Mouse (Mus musculus) olfactory bulb, adult 2 months (tissue): ENCODE data around the gene Ccer1. TPM values are rescaled to one million over a fixed set of nuclear protein-coding genes. Genes with fewer than 3 reads are reported as not detected.

Experiments
- H3K27ac ChIP-seq: fragments of 200-500 bp; 2 replicates; pipeline ENCODE4 v1.5.1; 2012; ENCODE audit warnings: low read depth, low read length; ENCODE audit not compliant: insufficient read depth
- H3K4me1 ChIP-seq: fragments of 200-500 bp; 2 replicates; pipeline ENCODE4 v1.6.1; 2012; ENCODE audit warnings: low read length; ENCODE audit not compliant: control insufficient read depth, insufficient read depth
- H3K4me3 ChIP-seq: fragments of 200-500 bp; 2 replicates; pipeline ENCODE4 v1.5.1; 2012; ENCODE audit warnings: mild to moderate bottlenecking, low read depth, low read length, moderate library complexity; ENCODE audit not compliant: insufficient read depth
- CTCF ChIP-seq: fragments of 200-500 bp; IDR thresholded peaks from 2 replicates; pipeline ENCODE4 v1.5.1; 2012; ENCODE audit warnings: low read depth, mild to moderate bottlenecking, low read length, moderate library complexity; ENCODE audit not compliant: insufficient read depth
- POLR2A ChIP-seq: fragments of 200-500 bp; IDR thresholded peaks from 2 replicates; pipeline ENCODE4 v1.6.1; 2012; ENCODE audit warnings: mild to moderate bottlenecking, low read depth, low read length, moderate library complexity; ENCODE audit not compliant: insufficient read depth
- WGBS: fragments of 180-500 bp; shearing (Covaris S2); methylation state at CpG from one replicate; pipeline ENCODE4 v1.1.7; 2018; 5-methylcytosine and 5-hydroxymethylcytosine counted together
- polyA plus RNA-seq: library from polyadenylated mRNA; stranded (reverse); fragments of >200 nt; gene quantifications from 2 replicates; pipeline ENCODE4 v1.2.4, GENCODE M21; 2012; ENCODE audit warnings: low replicate concordance; ENCODE audit not compliant: missing spikeins, insufficient read depth, insufficient read length

Gene Ccer1
- polyA plus RNA-seq, 1 experiment: not detected

GRCm38 (mm10) chr10:97693398-97694135, 708 bp downstream of the Ccer1 start:
- Histone ChIP-seq H3K27ac (no peak overlapping the region), H3K4me3 (no peak overlapping the region), H3K4me1 (no peaks in the 10 kb centered on the region)
- TF ChIP-seq CTCF (no peak), POLR2A (no peak)
- 96% methylated on average over 37 of the region's 37 CpGs for WGBS

- TF ChIP-seq POLR2A: no peak
- no peak for TF ChIP-seq CTCF
- no peak overlapping the region for H3K4me3 ChIP-seq
These were observed 9.5 kb downstream of the Ccer1 start for GRCm38 (mm10) chr10:97702321-97702720.

GRCm38 (mm10) chr10:97704562-97704961, 11.7 kb downstream of the Ccer1 start:
- Histone ChIP-seq H3K4me3 (no peak overlapping the region), H3K4me1 (no peaks in the 10 kb centered on the region), H3K27ac (no peak overlapping the region)
- WGBS: 47% methylated on average over 1 of the region's 1 CpGs
- TF ChIP-seq CTCF (no peak), POLR2A (no peak)

More at GRCm38 (mm10) chr10:97702321-97702720, 9.5 kb downstream of the Ccer1 start:
- Histone ChIP-seq H3K27ac (no peak overlapping the region), H3K4me1 (no peaks in the 10 kb centered on the region)

- TF ChIP-seq CTCF (no peak), POLR2A (no peak)
- H3K27ac ChIP-seq: no peak overlapping the region
- no peaks in the 10 kb centered on the region for H3K4me1 ChIP-seq
- no peak overlapping the region for H3K4me3 ChIP-seq
- WGBS: 3% methylated on average over 5 of the region's 5 CpGs
These were observed 19.8 kb downstream of the Ccer1 start for GRCm38 (mm10) chr10:97712687-97713086.

GRCm38 (mm10) chr10:97714584-97714983, 21.7 kb downstream of the Ccer1 start:
- no peak overlapping the region for H3K27ac ChIP-seq
- no peaks in the 10 kb centered on the region for H3K4me1 ChIP-seq
- 80% methylated on average over 4 of the region's 4 CpGs for WGBS
- TF ChIP-seq POLR2A: no peak
- no peak for TF ChIP-seq CTCF
- H3K4me3 ChIP-seq: no peak overlapping the region

GRCm38 (mm10) chr10:97715289-97715906, 22.5 kb downstream of the Ccer1 start:
- Histone ChIP-seq H3K27ac (no peak overlapping the region), H3K4me3 (no peak overlapping the region), H3K4me1 (no peaks in the 10 kb centered on the region)
- no peak for TF ChIP-seq CTCF
- no peak for TF ChIP-seq POLR2A
- WGBS: 77% methylated on average over 3 of the region's 3 CpGs

GRCm38 (mm10) chr10:97717233-97717632, 24.4 kb downstream of the Ccer1 start:
- WGBS: 86% methylated on average over 1 of the region's 1 CpGs
- H3K4me3 ChIP-seq: no peak overlapping the region
- no peak for TF ChIP-seq CTCF
- no peak for TF ChIP-seq POLR2A
- H3K4me1 ChIP-seq: no peaks in the 10 kb centered on the region
- H3K27ac ChIP-seq: no peak overlapping the region

GRCm38 (mm10) chr10:97718021-97718420, 25.2 kb downstream of the Ccer1 start:
- TF ChIP-seq POLR2A (no peak), CTCF (no peak)
- no peaks in the 10 kb centered on the region for H3K4me1 ChIP-seq
- no peak overlapping the region for H3K27ac ChIP-seq
- no peak overlapping the region for H3K4me3 ChIP-seq
- 74% methylated on average over 2 of the region's 2 CpGs for WGBS

GRCm38 (mm10) chr10:97720625-97721024, 27.8 kb downstream of the Ccer1 start:
- Histone ChIP-seq H3K4me1 (no peaks in the 10 kb centered on the region), H3K27ac (no peak overlapping the region), H3K4me3 (no peak overlapping the region)
- TF ChIP-seq CTCF (no peak), POLR2A (no peak)
- 91% methylated on average over 1 of the region's 1 CpGs for WGBS

GRCm38 (mm10) chr10:97722709-97723108, 29.9 kb downstream of the Ccer1 start:
- H3K27ac ChIP-seq: no peak overlapping the region
- no peaks in the 10 kb centered on the region for H3K4me1 ChIP-seq
- no peak for TF ChIP-seq CTCF
- no peak for TF ChIP-seq POLR2A
- no peak overlapping the region for H3K4me3 ChIP-seq
- 95% methylated on average over 9 of the region's 9 CpGs for WGBS
